19 mouse cellular contexts compared by ENCODE assay signal in the genomic region with DNA sequence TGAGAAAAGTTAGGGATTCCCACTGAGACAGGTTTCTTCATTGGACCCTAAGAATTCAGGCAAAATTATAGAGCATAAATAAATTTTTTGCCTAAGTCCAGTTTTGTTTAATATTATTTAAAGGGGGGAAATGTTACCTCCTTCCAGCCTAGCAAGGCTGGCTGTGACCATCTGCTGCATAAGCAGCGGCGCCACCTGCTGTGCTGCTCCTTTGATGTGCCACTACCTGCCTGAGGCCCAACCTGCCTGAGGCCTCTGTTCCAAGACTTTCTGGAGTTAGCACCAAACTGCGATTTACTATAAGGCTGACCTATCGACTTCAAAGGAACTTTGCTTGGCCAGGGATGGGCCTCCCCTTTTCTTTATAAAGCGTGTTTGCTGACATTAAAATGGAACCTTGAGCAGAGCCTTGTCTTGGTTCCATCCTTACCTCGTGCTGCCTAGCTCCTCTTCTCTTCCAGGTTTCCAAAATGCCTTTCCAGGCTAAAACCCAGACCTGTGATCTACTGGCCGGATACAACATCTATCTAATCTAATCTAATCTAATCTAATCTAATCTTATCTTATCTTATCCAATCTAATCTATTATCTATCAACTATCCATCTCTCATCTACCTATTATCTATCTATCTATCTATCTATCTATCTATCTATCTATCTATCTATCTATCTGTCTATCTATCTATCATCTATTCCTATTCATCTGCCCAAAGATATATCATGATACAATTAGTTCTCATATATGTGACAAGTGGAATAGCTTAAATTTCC. TPM values are rescaled to one million over a fixed set of nuclear protein-coding genes. Genes with fewer than 3 reads are reported as not detected.
DNase-seq lines count a peak whose midpoint lies in the region; ATAC-seq and TF ChIP-seq lines count a peak whose summit lies in the region.
"Not testable (repeated sequence)": the region's sequence is repeated elsewhere in the genome, so short reads cannot be mapped to it uniquely, and the experiment has no call there.
"Had no signal": no experiment of that assay in that cellular context is flagged by ENCODE, and none has a peak within 500 bp of the region (broad histone marks: within the 10 kb centered on the region; RNA-seq: fewer than 3 reads in every experiment).

No protein-coding gene starts in this region.

- not testable (repeated sequence) for H3K36me3 ChIP-seq in heart, postnatal 0 days (replicated peaks; ENCODE audit: control insufficient read depth, insufficient read depth, low read length); kidney, embryonic 16.5 days (ENCODE audit: insufficient read depth, low read length); limb, embryonic 10.5 days; lung, postnatal 0 days (ENCODE audit: insufficient read depth, low read length)

- not testable (repeated sequence) for H3K4me3 ChIP-seq in heart, postnatal 0 days (ENCODE audit: low read depth, low read length); kidney, embryonic 16.5 days (ENCODE audit: low read length); limb, embryonic 10.5 days; lung, postnatal 0 days (ENCODE audit: low read depth, low read length)

- TF ChIP-seq CTCF in heart, postnatal 0 days (IDR thresholded peaks at IDR 0.05; ENCODE audit: low read depth), result peak; percentile 24
- TF ChIP-seq CTCF in lung, postnatal 0 days (IDR thresholded peaks at IDR 0.05), result peak; percentile 43

- not testable (repeated sequence) for H3K27ac ChIP-seq in heart, postnatal 0 days (ENCODE audit: low read depth); kidney, embryonic 16.5 days (ENCODE audit: low read length); limb, embryonic 10.5 days; lung, postnatal 0 days (ENCODE audit: low read length)

- H3K4me2 ChIP-seq in heart, postnatal 0 days (ENCODE audit: low read depth, low read length); kidney, embryonic 16.5 days (replicated peaks; ENCODE audit: low read depth, low read length); lung, postnatal 0 days (replicated peaks; ENCODE audit: low read depth, low read length): not testable (repeated sequence)

- H3K27me3 ChIP-seq in heart, postnatal 0 days (ENCODE audit: control insufficient read depth, insufficient read depth, low read length); kidney, embryonic 16.5 days (ENCODE audit: insufficient read depth, low read length); limb, embryonic 10.5 days (ENCODE audit: low read depth, poor library complexity, severe bottlenecking); lung, postnatal 0 days (replicated peaks; ENCODE audit: insufficient read depth, low read length): not testable (repeated sequence)

- WGBS in heart, postnatal 0 days, result 77% methylated on average over 7 of the region's 7 CpGs
- 72% methylated on average over 7 of the region's 7 CpGs for WGBS in kidney, embryonic 16.5 days
- WGBS in limb, embryonic 10.5 days, result 72% methylated on average over 7 of the region's 7 CpGs
- WGBS in lung, postnatal 0 days, result 66% methylated on average over 7 of the region's 7 CpGs

- DNase-seq in 3T3-L1 (ENCODE audit: low read depth, low spot score), result peak; percentile 28
- peak; percentile 25 for DNase-seq in adrenal gland, postnatal 10 days
- DNase-seq in embryo, embryonic 10.5 days (ENCODE audit: low spot score), result peak; percentile 4
- not testable (repeated sequence) for DNase-seq in heart, postnatal 0 days (ENCODE audit: low spot score); lung, postnatal 0 days (ENCODE audit: low spot score)
- peak; percentile 36 for DNase-seq in limb, embryonic 10.5 days (ENCODE audit: low spot score)
- DNase-seq in thymus, postnatal 14 days, result peak; percentile 6

- TF ChIP-seq EP300 in heart, postnatal 0 days (IDR thresholded peaks at IDR 0.05; ENCODE audit: low read depth); lung, postnatal 0 days (IDR thresholded peaks at IDR 0.05): not testable (repeated sequence)

- not testable (repeated sequence) for H3K9ac ChIP-seq in heart, postnatal 0 days (replicated peaks; ENCODE audit: low read depth, low read length); kidney, embryonic 16.5 days (replicated peaks; ENCODE audit: low read length); lung, postnatal 0 days (replicated peaks; ENCODE audit: low read depth)

- H3K9me3 ChIP-seq in heart, postnatal 0 days (replicated peaks; ENCODE audit: control insufficient read depth, low read length); kidney, embryonic 16.5 days (ENCODE audit: low read length); limb, embryonic 10.5 days (replicated peaks); lung, postnatal 0 days (ENCODE audit: low read length): not testable (repeated sequence)

- not testable (repeated sequence) for H3K4me1 ChIP-seq in heart, postnatal 0 days (ENCODE audit: control insufficient read depth, insufficient read depth); kidney, embryonic 16.5 days (ENCODE audit: insufficient read depth, low read length); limb, embryonic 10.5 days; lung, postnatal 0 days (ENCODE audit: insufficient read depth, low read depth, low read length)

- ATAC-seq in heart, postnatal 0 days (ENCODE audit: insufficient read depth, low read depth); lung, postnatal 0 days: not testable (repeated sequence)
- ATAC-seq in kidney, embryonic 16.5 days (ENCODE audit: low FRiP score, low TSS enrichment), result peak; percentile 54; the same call in 1 of the 2 replicates

RNA-seq across cellular contexts. Expression of a gene that starts 4.1 kb away (rescaled TPM):
- total RNA-seq in adrenal gland, postnatal 10 days (2021), result 10 to 100 TPM; 25.0 to 25.8 TPM
- total RNA-seq in heart, postnatal 0 days (2014; rRNA removed; ENCODE audit: low replicate concordance), result 0.46 TPM in 1 of 2 replicates, not detected in the other
- polyA plus RNA-seq in heart, postnatal 0 days (2015; fragmentation: Nextera tagmentation; extraction: Ambion mirVana), result 1.6 and 1.7 TPM in 2 replicates
- polyA plus RNA-seq in kidney, embryonic 16.5 days (2015; fragmentation: Nextera tagmentation; extraction: Ambion mirVana), result 5.6 and 5.8 TPM in 2 replicates
- 0.87 and 1.1 TPM in 2 replicates for polyA plus RNA-seq in limb, embryonic 10.5 days (2016; fragmentation: Nextera tagmentation; extraction: Ambion mirVana)
- polyA plus RNA-seq in lung, postnatal 0 days (2015; fragmentation: Nextera tagmentation; extraction: Ambion mirVana), result 7.3 and 7.9 TPM in 2 replicates
- total RNA-seq: layer of hippocampus, postnatal 25 days had no signal
- polyA plus RNA-seq: erythroblast, embryonic 14.5 days had no signal

RNA-seq across cellular contexts. Expression of a gene that starts 36.4 kb away (rescaled TPM):
- total RNA-seq in adrenal gland, postnatal 10 days (2021), result 100 to 1,000 TPM; 382 to 409 TPM
- total RNA-seq in heart, postnatal 0 days (2014; rRNA removed; ENCODE audit: low replicate concordance), result 0.69 and 7.6 TPM in 2 replicates
- 0.12 and 0.86 TPM in 2 replicates for polyA plus RNA-seq in heart, postnatal 0 days (2015; fragmentation: Nextera tagmentation; extraction: Ambion mirVana)
- polyA plus RNA-seq in kidney, embryonic 16.5 days (2015; fragmentation: Nextera tagmentation; extraction: Ambion mirVana), result 2.1 and 2.4 TPM in 2 replicates
- not detected in 2 replicates for polyA plus RNA-seq in limb, embryonic 10.5 days (2016; fragmentation: Nextera tagmentation; extraction: Ambion mirVana)
- 0.37 and 1.0 TPM in 2 replicates for polyA plus RNA-seq in lung, postnatal 0 days (2015; fragmentation: Nextera tagmentation; extraction: Ambion mirVana)
- total RNA-seq: hematopoietic stem cell, adult 5-6 weeks; monocyte, adult 5-6 weeks had no signal
- polyA plus RNA-seq: embryonic facial prominence, embryonic 10.5 days; erythroblast, embryonic 14.5 days; hindbrain, embryonic 16.5 days; macrophage; midbrain, embryonic 10.5 days; neural tube, embryonic 11.5 days had no signal

RNA-seq across cellular contexts. Expression of a gene that starts 41.7 kb away (rescaled TPM):
- total RNA-seq in adrenal gland, postnatal 10 days (2021), result 1 to 10 TPM; 2.2 to 2.5 TPM
- total RNA-seq in heart, postnatal 0 days (2014; rRNA removed; ENCODE audit: low replicate concordance), result 0.04 and 1.6 TPM in 2 replicates
- 1.3 and 1.4 TPM in 2 replicates for polyA plus RNA-seq in heart, postnatal 0 days (2015; fragmentation: Nextera tagmentation; extraction: Ambion mirVana)
- polyA plus RNA-seq in kidney, embryonic 16.5 days (2015; fragmentation: Nextera tagmentation; extraction: Ambion mirVana), result 50.5 and 52.9 TPM in 2 replicates
- 0.76 and 0.92 TPM in 2 replicates for polyA plus RNA-seq in limb, embryonic 10.5 days (2016; fragmentation: Nextera tagmentation; extraction: Ambion mirVana)
- 13.9 and 15.0 TPM in 2 replicates for polyA plus RNA-seq in lung, postnatal 0 days (2015; fragmentation: Nextera tagmentation; extraction: Ambion mirVana)
- total RNA-seq: layer of hippocampus, postnatal 25 days; left cerebral cortex, postnatal 14 days; monocyte, adult 5-6 weeks had no signal
- polyA plus RNA-seq: adrenal gland, adult 2 months; macrophage had no signal
